Comparison of ENCODE assay signal across 9 mouse cellular contexts in genomic region chr17:3020406-3020805, GRCm38 (mm10).
DNase-seq lines count a peak whose midpoint lies in the region; ATAC-seq and TF ChIP-seq lines count a peak whose summit lies in the region.
"Had no signal": no experiment of that assay in that cellular context is flagged by ENCODE, and none has a peak within 500 bp of the region (broad histone marks: within the 10 kb centered on the region; RNA-seq: fewer than 3 reads in every experiment).

No protein-coding gene starts in this region.

- no peak overlapping the region for H3K4me2 ChIP-seq in heart, embryonic 14.5 days (ENCODE audit: low read length)
- no peak overlapping the region for H3K4me2 ChIP-seq in liver, postnatal 0 days (ENCODE audit: low read depth, low read length)
- H3K4me2 ChIP-seq in stomach, postnatal 0 days (replicated peaks; ENCODE audit: low read depth), result no peak overlapping the region

- 78% methylated on average over 1 of the region's 1 CpGs for whole genome bisulfite sequencing in heart, embryonic 14.5 days
- WGBS in liver, postnatal 0 days (ENCODE audit: insufficient replicate concordance), result 68% methylated on average over 1 of the region's 1 CpGs
- 93% methylated on average over 1 of the region's 1 CpGs for WGBS in stomach, postnatal 0 days

- no peak overlapping the region for H3K4me3 ChIP-seq in heart, embryonic 14.5 days (ENCODE audit: control insufficient read depth in 1 of 2, insufficient read depth in 1 of 2, low read depth in 1 of 2, low read length in 2 of 2)
- H3K4me3 ChIP-seq in liver, postnatal 0 days (ENCODE audit: low read depth, low read length), result no peak overlapping the region
- H3K4me3 ChIP-seq in stomach, postnatal 0 days (ENCODE audit: low read depth, low read length), result no peak overlapping the region

- TF ChIP-seq CTCF in liver, postnatal 0 days (IDR thresholded peaks at IDR 0.05; ENCODE audit: low read depth), result no peak
- TF ChIP-seq CTCF in stomach, postnatal 0 days (IDR thresholded peaks at IDR 0.05; ENCODE audit: low read depth), result no peak

- H3K4me1 ChIP-seq in heart, embryonic 14.5 days (ENCODE audit: control insufficient read depth in 2 of 2, insufficient read depth in 2 of 2, low read length in 2 of 2), result no peaks in the 10 kb centered on the region
- H3K4me1 ChIP-seq in liver, postnatal 0 days (ENCODE audit: insufficient read depth), result no peaks in the 10 kb centered on the region
- no peaks in the 10 kb centered on the region for H3K4me1 ChIP-seq in stomach, postnatal 0 days (replicated peaks; ENCODE audit: control insufficient read depth, insufficient read depth)

- DNase-seq in heart, postnatal 25 days (ENCODE audit: low spot score), result no peak
- DNase-seq in urinary bladder, adult 2 months (ENCODE audit: low spot score), result peak; percentile 9
- DNase-seq in urinary bladder, postnatal 25 days (ENCODE audit: low spot score), result no peak
- DNase-seq in liver, postnatal 0 days, result peak; percentile 6
- peak; percentile 5 for DNase-seq in stomach, postnatal 0 days (ENCODE audit: low spot score)
- no peak for DNase-seq in cerebellum, adult 9-11 months
- DNase-seq in spleen, postnatal 36 days (ENCODE audit: low spot score in 2 of 2), result no peak
- DNase-seq: adrenal gland, postnatal 36 days had no signal

- ATAC-seq in heart, embryonic 14.5 days (ENCODE audit: insufficient number of reproducible peaks, insufficient read depth, low FRiP score, low read depth), result peak; percentile 64
- 0 out of 2 replicates have a peak, but pooled peaks have one; percentile 33 for ATAC-seq in liver, postnatal 0 days
- ATAC-seq in stomach, postnatal 0 days (ENCODE audit: low FRiP score, low TSS enrichment), result peak; percentile 56; the same call in 1 of the 2 replicates

- H3K36me3 ChIP-seq in heart, embryonic 14.5 days (ENCODE audit: control insufficient read depth, insufficient read depth, low read length), result no peaks in the 10 kb centered on the region
- H3K36me3 ChIP-seq in liver, postnatal 0 days (replicated peaks; ENCODE audit: insufficient read depth, low read length), result no peaks in the 10 kb centered on the region
- H3K36me3 ChIP-seq in stomach, postnatal 0 days (ENCODE audit: control insufficient read depth, insufficient read depth, low read length), result no peaks in the 10 kb centered on the region

- H3K27me3 ChIP-seq in heart, embryonic 14.5 days (ENCODE audit: control insufficient read depth, insufficient read depth, low read length), result no peaks in the 10 kb centered on the region
- no peaks in the 10 kb centered on the region for H3K27me3 ChIP-seq in liver, postnatal 0 days (ENCODE audit: insufficient read depth, low read length)
- no peaks in the 10 kb centered on the region for H3K27me3 ChIP-seq in stomach, postnatal 0 days (ENCODE audit: control insufficient read depth, insufficient read depth, low read length)

- intact Hi-C loops in heart, postnatal 25 days (cut with DNase I), result no loop called here

- TF ChIP-seq EP300 in liver, postnatal 0 days (IDR thresholded peaks at IDR 0.05; ENCODE audit: low read depth), result no peak
- TF ChIP-seq EP300 in stomach, postnatal 0 days (optimal IDR thresholded peaks at IDR 0.05), result no peak

- H3K27ac ChIP-seq in heart, embryonic 14.5 days (replicated peaks in 1 of 2; ENCODE audit: control insufficient read depth in 1 of 2, insufficient read depth in 1 of 2, low read depth in 2 of 2, low read length in 2 of 2), result no peak overlapping the region
- H3K27ac ChIP-seq in liver, postnatal 0 days (ENCODE audit: low read depth), result no peak overlapping the region
- no peak overlapping the region for H3K27ac ChIP-seq in stomach, postnatal 0 days (replicated peaks)

- H3K9ac ChIP-seq in heart, embryonic 14.5 days (ENCODE audit: low read length), result no peak overlapping the region
- no peak overlapping the region for H3K9ac ChIP-seq in liver, postnatal 0 days (replicated peaks)
- H3K9ac ChIP-seq in stomach, postnatal 0 days (ENCODE audit: low read length), result no peak overlapping the region

- peaks cover 51% of the 10 kb centered on the region for H3K9me3 ChIP-seq in heart, embryonic 14.5 days (ENCODE audit: control insufficient read depth, low read length)
- H3K9me3 ChIP-seq in liver, postnatal 0 days (ENCODE audit: low read length), result no peaks in the 10 kb centered on the region
- no peaks in the 10 kb centered on the region for H3K9me3 ChIP-seq in stomach, postnatal 0 days (ENCODE audit: control insufficient read depth, low read length)

Comparison
In these comparisons a context has a peak if more than half of its experiments do, and no peak if none do; other contexts are left out.
1. DNase-seq: peak in urinary bladder, adult 2 months (single experiment), liver, postnatal 0 days (single experiment) and stomach, postnatal 0 days (single experiment); none in heart, postnatal 25 days (single experiment), urinary bladder, postnatal 25 days (single experiment), cerebellum, adult 9-11 months (single experiment) and spleen, postnatal 36 days (0 of 2).
2. Peak in every context shown above with its lines, with median percentiles within 50 percentile points of each other: ATAC-seq.